10 mouse cellular contexts compared by ENCODE assay signal in the genomic region with DNA sequence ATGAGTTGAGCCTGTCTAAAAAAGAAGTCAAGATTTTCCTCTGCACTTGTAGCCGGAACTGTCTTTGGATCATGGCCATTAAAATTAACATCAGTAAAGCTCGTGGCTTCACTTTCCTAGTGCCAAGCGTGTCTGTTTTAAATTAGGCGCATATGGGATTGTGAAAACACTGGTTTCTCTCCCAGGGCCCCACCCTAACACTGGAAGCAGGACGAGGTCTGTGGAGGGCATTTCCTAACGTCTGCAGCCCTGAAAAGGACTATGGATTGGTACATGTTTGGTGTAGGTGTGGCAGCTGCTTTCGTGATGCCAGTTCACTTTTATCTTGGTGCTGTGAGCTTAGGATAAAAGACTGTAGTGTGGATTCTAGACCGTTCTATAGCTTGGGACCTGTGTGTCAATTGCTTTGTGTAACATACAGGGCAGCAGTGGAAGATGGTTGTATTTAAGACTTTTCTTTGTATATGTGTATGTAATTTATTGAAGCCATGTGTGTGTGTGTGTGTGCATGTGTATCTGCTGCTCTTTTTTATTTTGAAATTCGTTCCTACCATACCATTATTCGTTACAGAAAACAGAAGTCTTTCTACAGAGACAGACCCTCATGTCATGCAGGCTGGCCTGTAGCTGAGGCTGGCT. TPM values are rescaled to one million over a fixed set of nuclear protein-coding genes. Genes with fewer than 3 reads are reported as not detected.
DNase-seq lines count a peak whose midpoint lies in the region; ATAC-seq lines count a peak whose summit lies in the region.
"Had no signal": no experiment of that assay in that cellular context is flagged by ENCODE, and none has a peak within 500 bp of the region (broad histone marks: within the 10 kb centered on the region; RNA-seq: fewer than 3 reads in every experiment).

No protein-coding gene starts in this region.

- WGBS in heart, embryonic 15.5 days = 38% methylated on average over 10 of the region's 10 CpGs
- WGBS in embryonic facial prominence, embryonic 13.5 days = 17% methylated on average over 10 of the region's 10 CpGs
- WGBS in limb, embryonic 11.5 days = 13% methylated on average over 10 of the region's 10 CpGs

- H3K9ac ChIP-seq in heart, embryonic 15.5 days = no peak overlapping the region
- H3K9ac ChIP-seq in embryonic facial prominence, embryonic 13.5 days = no peak overlapping the region
- peak overlapping the region; percentile 30; the same call in 1 of the 2 replicates for H3K9ac ChIP-seq in limb, embryonic 11.5 days (ENCODE audit: low read length)
- H3K9ac ChIP-seq: liver, embryonic 13.5 days had no signal

- no peaks in the 10 kb centered on the region for H3K9me3 ChIP-seq in heart, embryonic 15.5 days (replicated peaks)
- H3K9me3 ChIP-seq in embryonic facial prominence, embryonic 13.5 days = no peaks in the 10 kb centered on the region
- no peaks in the 10 kb centered on the region for H3K9me3 ChIP-seq in limb, embryonic 11.5 days (ENCODE audit: control insufficient read depth, low read length)
- H3K9me3 ChIP-seq: liver, embryonic 13.5 days had no signal

- peak overlapping the region; percentile 24 for H3K27ac ChIP-seq in heart, embryonic 15.5 days
- H3K27ac ChIP-seq in embryonic facial prominence, embryonic 13.5 days = peak overlapping the region; percentile 86
- H3K27ac ChIP-seq in limb, embryonic 11.5 days (replicated peaks; ENCODE audit: low read depth, low read length) = peak overlapping the region; percentile 87
- H3K27ac ChIP-seq: kidney, postnatal 0 days; liver, embryonic 13.5 days had no signal

- peak overlapping the region; percentile 6; the same call in 1 of the 2 replicates for H3K4me2 ChIP-seq in heart, embryonic 15.5 days
- peak overlapping the region; percentile 48 for H3K4me2 ChIP-seq in embryonic facial prominence, embryonic 13.5 days
- H3K4me2 ChIP-seq in limb, embryonic 11.5 days (ENCODE audit: low read depth, severe bottlenecking) = no peak overlapping the region; the same call in 1 of the 2 replicates
- H3K4me2 ChIP-seq: liver, embryonic 13.5 days had no signal

- no peak overlapping the region for H3K4me3 ChIP-seq in heart, embryonic 15.5 days
- H3K4me3 ChIP-seq in embryonic facial prominence, embryonic 13.5 days = no peak overlapping the region
- H3K4me3 ChIP-seq in limb, embryonic 11.5 days (ENCODE audit: low read depth, low read length) = no peak overlapping the region
- H3K4me3 ChIP-seq: liver, embryonic 13.5 days had no signal

- no peak for ATAC-seq in heart, embryonic 15.5 days (replicated peaks; ENCODE audit: insufficient number of reproducible peaks, insufficient read depth, low FRiP score, low read depth)
- ATAC-seq in embryonic facial prominence, embryonic 13.5 days (ENCODE audit: insufficient number of reproducible peaks, insufficient read depth, low FRiP score, low TSS enrichment, low read depth) = peak; percentile 75; the same call in 1 of the 2 replicates
- peak; percentile 62; the same call in 1 of the 2 replicates for ATAC-seq in limb, embryonic 11.5 days (ENCODE audit: insufficient number of reproducible peaks, low FRiP score, low TSS enrichment, low read depth)

- DNase-seq in heart, adult 8-10 months (ENCODE audit: low spot score) = no peak
- peak; percentile 38 for DNase-seq in ZHBTc4 (ENCODE audit: low read depth, low spot score)
- peak; percentile 76 for DNase-seq in limb, embryonic 11.5 days (ENCODE audit: low spot score)
- DNase-seq in left cerebral cortex, adult 18-20 months (ENCODE audit: low spot score in 2 of 2) = no peak
- no peak for DNase-seq in natural killer cell, adult 2 months (ENCODE audit: low spot score in 2 of 2)
- no peak for DNase-seq in right cerebral cortex, postnatal 4 days
- DNase-seq: liver, embryonic 13.5 days had no signal

- no peaks in the 10 kb centered on the region for H3K27me3 ChIP-seq in heart, embryonic 15.5 days
- H3K27me3 ChIP-seq in embryonic facial prominence, embryonic 13.5 days = no peaks in the 10 kb centered on the region
- no peaks in the 10 kb centered on the region for H3K27me3 ChIP-seq in limb, embryonic 11.5 days (ENCODE audit: control insufficient read depth, insufficient read depth, low read length)
- H3K27me3 ChIP-seq: liver, embryonic 13.5 days had no signal

- H3K4me1 ChIP-seq in heart, embryonic 15.5 days (replicated peaks) = peaks cover 46% of the 10 kb centered on the region
- H3K4me1 ChIP-seq in embryonic facial prominence, embryonic 13.5 days = peaks cover 64% of the 10 kb centered on the region
- peaks cover 48% of the 10 kb centered on the region for H3K4me1 ChIP-seq in limb, embryonic 11.5 days (ENCODE audit: control insufficient read depth, insufficient read depth, low read length)

- H3K36me3 ChIP-seq in heart, embryonic 15.5 days = no peaks in the 10 kb centered on the region
- H3K36me3 ChIP-seq in embryonic facial prominence, embryonic 13.5 days = peaks cover 6% of the 10 kb centered on the region
- H3K36me3 ChIP-seq in limb, embryonic 11.5 days (ENCODE audit: control insufficient read depth, insufficient read depth, low read length) = peaks cover 5% of the 10 kb centered on the region; the same call in 1 of the 2 replicates

RNA-seq across cellular contexts. Expression of a gene that starts 13.0 kb away (rescaled TPM):
- 41.8 and 53.9 TPM in 2 replicates for polyA plus RNA-seq in heart, embryonic 15.5 days (2015; fragmentation: Nextera tagmentation; extraction: Ambion mirVana)
- 10 to 100 TPM; 34.0 to 46.3 (median 40.7) TPM for total RNA-seq in heart, adult 8-10 months (2022)
- 81.6 and 89.9 TPM in 2 replicates for polyA plus RNA-seq in embryonic facial prominence, embryonic 13.5 days (2015; fragmentation: Nextera tagmentation; extraction: Ambion mirVana)
- polyA plus RNA-seq in limb, embryonic 11.5 days (2014; fragmentation: Nextera tagmentation; extraction: Ambion mirVana) = 91.6 and 97.2 TPM in 2 replicates
- 100 to 1,000 TPM; 108 to 113 TPM for total RNA-seq in left cerebral cortex, adult 18-20 months (2021)

Comparison
In these comparisons a context has a peak if more than half of its experiments do, and no peak if none do; other contexts are left out.
1. H3K27ac ChIP-seq: peak in every context shown above with its lines; median percentile 87 in limb, embryonic 11.5 days; 86 in embryonic facial prominence, embryonic 13.5 days; 24 in heart, embryonic 15.5 days.
2. DNase-seq: peak in ZHBTc4 (single experiment) and limb, embryonic 11.5 days (single experiment); none in heart, adult 8-10 months (single experiment), left cerebral cortex, adult 18-20 months (0 of 2), natural killer cell, adult 2 months (0 of 2) and right cerebral cortex, postnatal 4 days (single experiment).